Mouse (Mus musculus) ES-E14 (cell line): ENCODE measurements around the gene Spg11.

Experiments
- CHD2 ChIP-seq: IDR thresholded peaks from 2 replicates; pipeline ENCODE4 v1.6.1; 2014; ENCODE audit warnings: mild to moderate bottlenecking, low read depth, low read length, inconsistent platforms
- HCFC1 ChIP-seq: IDR thresholded peaks from 2 replicates; pipeline ENCODE4 v1.6.1; 2012; ENCODE audit warnings: low read length, inconsistent platforms, borderline replicate concordance; ENCODE audit not compliant: insufficient read depth
- MAFK ChIP-seq: IDR thresholded peaks from 2 replicates; pipeline ENCODE4 v1.6.1; 2014; ENCODE audit warnings: mild to moderate bottlenecking, low read depth, low read length, inconsistent platforms; ENCODE audit not compliant: insufficient read depth
- ZC3H11A ChIP-seq: IDR thresholded peaks from 2 replicates; pipeline ENCODE4 v1.6.1; 2012; ENCODE audit warnings: low read depth, mild to moderate bottlenecking, inconsistent platforms, low read length, borderline replicate concordance
- ZNF384 ChIP-seq: IDR thresholded peaks from 2 replicates; pipeline ENCODE4 v1.6.1; 2012; ENCODE audit warnings: low read depth, low read length, inconsistent platforms

DNA sequence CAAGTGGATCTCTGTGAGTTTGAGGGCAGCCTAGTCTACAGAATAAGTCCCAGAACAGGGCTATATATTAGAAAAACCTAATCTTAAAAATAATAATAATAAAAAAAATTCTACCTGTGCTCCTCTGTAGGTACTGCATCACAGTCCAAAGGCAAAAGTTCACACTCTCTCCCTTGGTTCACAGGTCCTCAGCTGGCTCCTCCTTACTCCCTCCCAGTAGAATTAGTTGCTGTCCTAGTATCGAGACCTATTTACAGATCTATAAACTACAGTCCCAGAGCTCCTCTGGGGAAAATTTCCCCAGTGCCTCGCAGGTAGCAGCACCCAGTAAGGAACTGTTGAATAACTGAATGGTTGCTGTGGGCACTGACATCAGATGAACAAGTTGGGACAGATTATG lies 22.6 kb upstream of the Spg11 start:
- TF ChIP-seq MAFK, result no peak
- no peak for TF ChIP-seq CHD2
- TF ChIP-seq HCFC1, result no peak
- no peak for TF ChIP-seq ZNF384
- no peak for TF ChIP-seq ZC3H11A
